Comparison of ENCODE assay signal across 7 mouse cellular contexts in genomic region chr4:153481361-153482234, GRCm38 (mm10). TPM values are rescaled to one million over a fixed set of nuclear protein-coding genes. Genes with fewer than 3 reads are reported as not detected.
DNase-seq lines count a peak whose midpoint lies in the region; ATAC-seq and TF ChIP-seq lines count a peak whose summit lies in the region.

No protein-coding gene starts in this region.

- no peak for ATAC-seq in lung, embryonic 14.5 days (ENCODE audit: insufficient read depth)
- no peak for ATAC-seq in embryonic facial prominence, embryonic 14.5 days (ENCODE audit: low read depth)
- ATAC-seq in intestine, embryonic 15.5 days = no peak

- no peak overlapping the region for H3K9ac ChIP-seq in lung, embryonic 14.5 days
- peak overlapping the region; percentile 46; the same call in 1 of the 2 replicates for H3K9ac ChIP-seq in embryonic facial prominence, embryonic 14.5 days (ENCODE audit: low read depth, low read length)
- peak overlapping the region; percentile 3; the same call in 1 of the 2 replicates for H3K9ac ChIP-seq in intestine, embryonic 15.5 days

- H3K4me3 ChIP-seq in lung, embryonic 14.5 days (ENCODE audit: low read depth, low read length) = peak overlapping the region; percentile 34
- H3K4me3 ChIP-seq in embryonic facial prominence, embryonic 14.5 days (ENCODE audit: low read depth, low read length) = peak overlapping the region; percentile 45
- H3K4me3 ChIP-seq in intestine, embryonic 15.5 days (replicated peaks) = peak overlapping the region; percentile 40
- peak overlapping the region; percentile 84 for H3K4me3 ChIP-seq in olfactory bulb, adult 2 months (ENCODE audit: insufficient read depth, low read depth, low read length)

- WGBS in lung, embryonic 14.5 days = 1% methylated on average over 57 of the region's 71 CpGs
- under 1% methylated on average over 39 of the region's 71 CpGs for WGBS in embryonic facial prominence, embryonic 14.5 days
- 1% methylated on average over 71 of the region's 71 CpGs for WGBS in intestine, embryonic 15.5 days
- under 1% methylated on average over 71 of the region's 71 CpGs for WGBS in olfactory bulb, adult 2 months

- no peak for TF ChIP-seq CTCF in lung, embryonic 14.5 days (IDR thresholded peaks at IDR 0.05; ENCODE audit: low read depth)
- no peak for TF ChIP-seq CTCF in olfactory bulb, adult 2 months (IDR thresholded peaks at IDR 0.05; ENCODE audit: insufficient read depth, low read depth, low read length)

- peaks cover 75% of the 10 kb centered on the region for H3K27me3 ChIP-seq in lung, embryonic 14.5 days (ENCODE audit: insufficient read depth, low read length)
- H3K27me3 ChIP-seq in embryonic facial prominence, embryonic 14.5 days (replicated peaks; ENCODE audit: control insufficient read depth, insufficient read depth, low read length) = peaks cover 71% of the 10 kb centered on the region
- peaks cover 76% of the 10 kb centered on the region for H3K27me3 ChIP-seq in intestine, embryonic 15.5 days (replicated peaks)

- no peaks in the 10 kb centered on the region for H3K9me3 ChIP-seq in lung, embryonic 14.5 days (ENCODE audit: low read depth, low read length)
- no peaks in the 10 kb centered on the region for H3K9me3 ChIP-seq in embryonic facial prominence, embryonic 14.5 days (ENCODE audit: control insufficient read depth, low read length)
- H3K9me3 ChIP-seq in intestine, embryonic 15.5 days = no peaks in the 10 kb centered on the region

- no peak for TF ChIP-seq POLR2A in olfactory bulb, adult 2 months (IDR thresholded peaks at IDR 0.05; ENCODE audit: insufficient read depth, low read depth, low read length)

- no peaks in the 10 kb centered on the region for H3K36me3 ChIP-seq in lung, embryonic 14.5 days (ENCODE audit: insufficient read depth)
- H3K36me3 ChIP-seq in embryonic facial prominence, embryonic 14.5 days (ENCODE audit: control insufficient read depth, insufficient read depth, low read length) = no peaks in the 10 kb centered on the region
- H3K36me3 ChIP-seq in intestine, embryonic 15.5 days = no peaks in the 10 kb centered on the region

- H3K4me2 ChIP-seq in lung, embryonic 14.5 days = peak overlapping the region; percentile 59
- peak overlapping the region; percentile 84 for H3K4me2 ChIP-seq in embryonic facial prominence, embryonic 14.5 days (ENCODE audit: low read depth, low read length)
- peak overlapping the region; percentile 81 for H3K4me2 ChIP-seq in intestine, embryonic 15.5 days (replicated peaks)

- H3K27ac ChIP-seq in lung, embryonic 14.5 days (ENCODE audit: low read depth) = no peak overlapping the region
- no peak overlapping the region for H3K27ac ChIP-seq in embryonic facial prominence, embryonic 14.5 days (replicated peaks; ENCODE audit: low read depth, low read length)
- no peak overlapping the region for H3K27ac ChIP-seq in intestine, embryonic 15.5 days
- peak overlapping the region; percentile 43 for H3K27ac ChIP-seq in olfactory bulb, adult 2 months (ENCODE audit: insufficient read depth, low read depth, low read length)

- H3K4me1 ChIP-seq in lung, embryonic 14.5 days (ENCODE audit: insufficient read depth) = no peaks in the 10 kb centered on the region
- H3K4me1 ChIP-seq in embryonic facial prominence, embryonic 14.5 days (ENCODE audit: control insufficient read depth, insufficient read depth, low read length) = peaks cover 11% of the 10 kb centered on the region; the same call in 1 of the 2 replicates
- H3K4me1 ChIP-seq in intestine, embryonic 15.5 days (replicated peaks) = peaks cover 13% of the 10 kb centered on the region
- H3K4me1 ChIP-seq in olfactory bulb, adult 2 months (ENCODE audit: control insufficient read depth, insufficient read depth, low read length) = peaks cover 38% of the 10 kb centered on the region

- no peak for DNase-seq in lung, embryonic 14.5 days
- no peak for DNase-seq in lung, postnatal 14 days
- peak; percentile 17 for DNase-seq in embryonic facial prominence, embryonic 14.5 days (ENCODE audit: low spot score)
- DNase-seq in ovary, adult 18-20 months (ENCODE audit: low spot score) = no peak
- no peak for DNase-seq in adipocyte (ENCODE audit: low spot score)

RNA-seq across cellular contexts. Expression of gene Ajap1, which starts 1.0 kb away (rescaled TPM):
- polyA plus RNA-seq in lung, embryonic 14.5 days (2014; fragmentation: Nextera tagmentation; extraction: Ambion mirVana) = 0.11 TPM in 1 of 2 replicates, not detected in the other
- 0.59 and 0.65 TPM in 2 replicates for polyA plus RNA-seq in embryonic facial prominence, embryonic 14.5 days (2014; fragmentation: Nextera tagmentation; extraction: Ambion mirVana)
- 0.73 and 1.3 TPM in 2 replicates for polyA plus RNA-seq in intestine, embryonic 15.5 days (2015; fragmentation: Nextera tagmentation; extraction: Ambion mirVana)
- not detected in 2 replicates for polyA plus RNA-seq in olfactory bulb, adult 2 months (2012; ENCODE audit: insufficient read depth, insufficient read length, low replicate concordance, missing spikeins)

Comparison
In these comparisons a context has a peak if more than half of its experiments do, and no peak if none do; other contexts are left out.
1. H3K4me3 ChIP-seq: peak in every context shown above with its lines; median percentile 84 in olfactory bulb, adult 2 months; 45 in embryonic facial prominence, embryonic 14.5 days; 40 in intestine, embryonic 15.5 days; 34 in lung, embryonic 14.5 days.